Mouse (Mus musculus): ENCODE results near the gene Atp5k.

DNA sequence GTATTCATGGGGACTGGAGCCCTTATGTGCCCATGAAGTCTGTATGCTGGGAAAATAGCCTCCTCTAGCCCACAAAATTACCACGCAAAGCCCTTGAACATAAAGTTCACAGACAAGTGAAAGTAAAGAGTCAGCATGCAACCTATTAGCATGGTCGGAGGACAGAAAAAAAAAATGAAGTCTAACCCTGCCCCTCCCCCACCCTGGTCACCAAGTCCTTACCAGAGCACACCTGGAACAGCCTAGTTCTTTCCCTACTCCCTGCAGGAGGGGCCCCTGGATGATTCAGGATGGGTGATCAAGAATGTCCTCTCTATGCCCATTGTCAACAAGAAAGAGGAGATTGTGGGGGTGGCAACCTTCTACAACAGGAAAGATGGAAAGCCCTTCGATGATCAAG is 11.5 kb downstream of the Atp5k start:
- TF ChIP-seq POLR2A (IDR thresholded peaks at IDR 0.05; ENCODE audit: borderline replicate concordance, low read depth, low read length) (no peak), CTCF (IDR thresholded peaks at IDR 0.05; ENCODE audit: low read depth, low read length) (no peak)

Measured in bone marrow macrophage, adult 2 months (primary cell).